Comparison of ENCODE assay signal across 30 mouse cellular contexts in the genomic region with DNA sequence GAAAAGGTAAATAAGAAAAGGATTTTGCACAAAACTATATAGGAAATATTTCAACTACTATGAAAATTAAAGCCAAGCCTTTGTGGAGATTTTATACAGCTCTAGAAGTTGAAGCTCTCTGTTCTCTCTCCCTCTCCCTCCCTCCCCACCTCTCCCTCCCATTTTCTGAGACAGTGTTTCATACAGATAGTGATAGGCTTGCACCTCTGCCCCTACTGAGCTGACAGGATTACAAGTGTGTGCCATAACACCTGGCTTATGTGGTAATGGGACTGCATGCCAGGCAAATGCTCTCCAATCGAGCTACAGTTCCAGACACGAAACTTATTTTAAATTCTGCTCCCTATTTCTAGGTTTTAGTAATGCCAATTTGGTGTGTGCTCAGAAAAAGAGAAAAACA. TPM values are rescaled to one million over a fixed set of nuclear protein-coding genes. Genes with fewer than 3 reads are reported as not detected.
DNase-seq lines count a peak whose midpoint lies in the region; ATAC-seq and TF ChIP-seq lines count a peak whose summit lies in the region.
"Had no signal": no experiment of that assay in that cellular context is flagged by ENCODE, and none has a peak within 500 bp of the region (broad histone marks: within the 10 kb centered on the region; RNA-seq: fewer than 3 reads in every experiment).

No protein-coding gene starts in this region.

- H3K9ac ChIP-seq in MEL (ENCODE audit: control insufficient read depth, low read depth, low read length, poor library complexity, severe bottlenecking) = no peak overlapping the region
- H3K9ac ChIP-seq in liver, embryonic 11.5 days (ENCODE audit: low read depth, low read length) = no peak overlapping the region
- H3K9ac ChIP-seq in liver, postnatal 0 days (replicated peaks) = peak overlapping the region; percentile 4; the same call in 1 of the 2 replicates
- H3K9ac ChIP-seq: forebrain, embryonic 13.5 days; intestine, embryonic 15.5 days had no signal

- no peaks in the 10 kb centered on the region for H3K27me3 ChIP-seq in MEL (ENCODE audit: control insufficient read depth in 1 of 2, insufficient read depth in 2 of 2, low read length in 2 of 2)
- no peaks in the 10 kb centered on the region for H3K27me3 ChIP-seq in liver, embryonic 11.5 days (replicated peaks; ENCODE audit: control insufficient read depth, insufficient read depth, low read length)
- no peaks in the 10 kb centered on the region for H3K27me3 ChIP-seq in liver, postnatal 0 days (ENCODE audit: insufficient read depth, low read length)
- H3K27me3 ChIP-seq: forebrain, embryonic 13.5 days; intestine, embryonic 15.5 days had no signal

- no peaks in the 10 kb centered on the region for H3K9me3 ChIP-seq in MEL (replicated peaks; ENCODE audit: insufficient read depth, low read length)
- H3K9me3 ChIP-seq in liver, embryonic 11.5 days (ENCODE audit: control insufficient read depth, low read length) = peaks cover 6% of the 10 kb centered on the region
- no peaks in the 10 kb centered on the region for H3K9me3 ChIP-seq in liver, postnatal 0 days (ENCODE audit: low read length)
- H3K9me3 ChIP-seq: intestine, embryonic 15.5 days had no signal

- TF ChIP-seq CTCF in MEL (IDR thresholded peaks at IDR 0.05 in 2 of 3, conservative IDR thresholded peaks at IDR 0.05 in 1 of 3; ENCODE audit: control insufficient read depth in 1 of 3, insufficient read depth in 1 of 3, low read depth in 2 of 3, low read length in 3 of 3, poor library complexity in 1 of 3, severe bottlenecking in 1 of 3) = no peak
- no peak for TF ChIP-seq CTCF in liver, postnatal 0 days (IDR thresholded peaks at IDR 0.05; ENCODE audit: low read depth)
- no peak for TF ChIP-seq CTCF in layer of hippocampus, adult 2 months (conservative IDR thresholded peaks at IDR 0.05)

- TF ChIP-seq RAD21 in MEL (IDR thresholded peaks at IDR 0.05; ENCODE audit: low read depth, low read length) = no peak

- ATAC-seq in liver, embryonic 11.5 days (replicated peaks; ENCODE audit: low FRiP score) = peak; percentile 91
- ATAC-seq in liver, postnatal 0 days = peak; percentile 84
- ATAC-seq: forebrain, embryonic 13.5 days; hindbrain, embryonic 16.5 days; intestine, embryonic 15.5 days had no signal

- peak; percentile 50 to 77 for TF ChIP-seq EP300 in MEL (IDR thresholded peaks at IDR 0.05; ENCODE audit: low read depth in 1 of 2, low read length in 2 of 2)
- peak; percentile 95 for TF ChIP-seq EP300 in liver, postnatal 0 days (IDR thresholded peaks at IDR 0.05; ENCODE audit: low read depth)

- TF ChIP-seq POLR2A in MEL (IDR thresholded peaks at IDR 0.05; ENCODE audit: control insufficient read depth in 1 of 2, insufficient read depth in 1 of 2, low read depth in 1 of 2, low read length in 2 of 2, poor library complexity in 1 of 2) = no peak

- H3K4me1 ChIP-seq in MEL (ENCODE audit: control insufficient read depth in 1 of 2, insufficient read depth in 2 of 2, low read length in 2 of 2) = peaks cover 29 to 30% of the 10 kb centered on the region in 2 experiments
- peaks cover 65% of the 10 kb centered on the region for H3K4me1 ChIP-seq in liver, embryonic 11.5 days (replicated peaks; ENCODE audit: control insufficient read depth, insufficient read depth, low read length)
- peaks cover 64% of the 10 kb centered on the region for H3K4me1 ChIP-seq in liver, postnatal 0 days (ENCODE audit: insufficient read depth)
- H3K4me1 ChIP-seq: forebrain, embryonic 13.5 days had no signal

- 50% methylated on average over 2 of the region's 2 CpGs for WGBS in liver, embryonic 11.5 days
- WGBS in liver, postnatal 0 days (ENCODE audit: insufficient replicate concordance) = 56% methylated on average over 2 of the region's 2 CpGs

- H3K27ac ChIP-seq in MEL (ENCODE audit: control insufficient read depth, low read depth, low read length) = no peak overlapping the region
- peak overlapping the region; percentile 62; the same call in 1 of the 2 replicates for H3K27ac ChIP-seq in liver, embryonic 11.5 days (ENCODE audit: low read depth, low read length)
- peak overlapping the region; percentile 63; the same call in 1 of the 2 replicates for H3K27ac ChIP-seq in liver, postnatal 0 days (ENCODE audit: low read depth)
- no peak overlapping the region for H3K27ac ChIP-seq in layer of hippocampus, adult 2 months
- H3K27ac ChIP-seq: forebrain, embryonic 13.5 days; gastrocnemius, adult 2 months; intestine, embryonic 15.5 days had no signal

- H3K4me3 ChIP-seq in MEL (ENCODE audit: control insufficient read depth in 1 of 2, insufficient read depth in 1 of 2, low read depth in 2 of 2, low read length in 2 of 2) = no peak overlapping the region
- H3K4me3 ChIP-seq in liver, embryonic 11.5 days (ENCODE audit: low read depth, low read length) = no peak overlapping the region
- H3K4me3 ChIP-seq in liver, postnatal 0 days (ENCODE audit: low read depth, low read length) = no peak overlapping the region
- no peak overlapping the region for H3K4me3 ChIP-seq in layer of hippocampus, adult 2 months
- H3K4me3 ChIP-seq: forebrain, embryonic 13.5 days; gastrocnemius, adult 2 months; intestine, embryonic 15.5 days had no signal

- peaks cover 67% of the 10 kb centered on the region for H3K79me2 ChIP-seq in MEL (ENCODE audit: control insufficient read depth, insufficient read depth, low read length, poor library complexity)

- peak; percentile 14 for DNase-seq in heart, adult 11 months
- no peak for DNase-seq in heart, postnatal 4 days
- DNase-seq in MEL (ENCODE audit: low read depth, low spot score) = peak; percentile 63
- no peak for DNase-seq in liver, embryonic 11.5 days (ENCODE audit: low spot score)
- DNase-seq in liver, postnatal 0 days = peak; percentile 25
- no peak for DNase-seq in lung, postnatal 4 days
- no peak for DNase-seq in adrenal gland, postnatal 36 days
- DNase-seq in layer of hippocampus, adult 2 months (ENCODE audit: low spot score in 2 of 2) = no peak
- DNase-seq: adrenal gland, postnatal 14 days; cerebellum, adult 11-12 months; cerebellum, postnatal 14 days; gastrocnemius, adult 2 months; kidney, adult 8-10 months; kidney, postnatal 10 days; lung, adult 18-20 months; lung, postnatal 10 days; thymus, adult 2 months; thymus, postnatal 4 days had no signal

- peaks cover 0 to 68% of the 10 kb centered on the region in 2 experiments; a peak in 3 of 4 replicates for H3K36me3 ChIP-seq in MEL (ENCODE audit: control insufficient read depth in 1 of 2, insufficient read depth in 2 of 2, low read length in 2 of 2)
- H3K36me3 ChIP-seq in liver, embryonic 11.5 days (ENCODE audit: control insufficient read depth, insufficient read depth, low read length) = no peaks in the 10 kb centered on the region; the same call in 1 of the 2 replicates
- H3K36me3 ChIP-seq in liver, postnatal 0 days (replicated peaks; ENCODE audit: insufficient read depth, low read length) = peaks cover 14% of the 10 kb centered on the region
- H3K36me3 ChIP-seq: intestine, embryonic 15.5 days had no signal

- H3K4me2 ChIP-seq in liver, embryonic 11.5 days = peak overlapping the region; percentile 43
- H3K4me2 ChIP-seq in liver, postnatal 0 days (ENCODE audit: low read depth, low read length) = peak overlapping the region; percentile 41
- H3K4me2 ChIP-seq: forebrain, embryonic 13.5 days; intestine, embryonic 15.5 days had no signal

TF ChIP-seq in MEL, 35 proteins besides CTCF, POLR2A, EP300 and RAD21 (continues in another document):
- TF ChIP-seq ZKSCAN1 (IDR thresholded peaks at IDR 0.05; ENCODE audit: low read depth, low read length) (no peak), GATA1 (IDR thresholded peaks at IDR 0.05; ENCODE audit: low read depth, low read length) (0 out of 2 replicates have a peak, but pooled peaks have one; percentile 36), TCF12 (IDR thresholded peaks at IDR 0.05; ENCODE audit: low read depth, low read length) (peak; percentile 86), ELF1 (IDR thresholded peaks at IDR 0.05; ENCODE audit: low read depth, low read length) (no peak), TAL1 (IDR thresholded peaks at IDR 0.05; ENCODE audit: low read length) (peak; percentile 63), MAZ (IDR thresholded peaks at IDR 0.05; ENCODE audit: low read depth, low read length) (peak; percentile 60; the same call in 1 of the 2 replicates), MYB (IDR thresholded peaks at IDR 0.05; ENCODE audit: low read depth, low read length) (no peak), NRF1 (IDR thresholded peaks at IDR 0.05; ENCODE audit: insufficient read depth, low read depth, low read length, poor library complexity, severe bottlenecking) (no peak), MEF2A (IDR thresholded peaks at IDR 0.05; ENCODE audit: extremely low read depth, insufficient replicate concordance, low read depth, low read length, poor library complexity, severe bottlenecking) (no peak), ZC3H11A (IDR thresholded peaks at IDR 0.05; ENCODE audit: low read depth, low read length) (no peak)

RNA-seq across cellular contexts. Expression of a gene that starts 12.8 kb away (rescaled TPM):
- 10 to 100 TPM; 44.1 to 46.9 TPM for total RNA-seq in heart, postnatal 4 days (2021)
- 59.2 and 65.0 TPM in 2 replicates for total RNA-seq in MEL (2012; rRNA removed)
- 10 to 100 TPM in 1 of 2 experiments, not detected in 1; 71.1 TPM for polyA plus RNA-seq in MEL (2012; ENCODE audit: insufficient read depth in 1 of 2, insufficient read length in 2 of 2, low read depth in 1 of 2, low replicate concordance in 2 of 2, missing spikeins in 1 of 2)
- 164 and 171 TPM in 2 replicates for polyA plus RNA-seq in liver, embryonic 11.5 days (2014; fragmentation: Nextera tagmentation; extraction: Ambion mirVana)
- polyA plus RNA-seq in liver, postnatal 0 days (2015; fragmentation: Nextera tagmentation; extraction: Ambion mirVana) = 113 and 127 TPM in 2 replicates
- 10 to 100 TPM; 23.8 to 24.1 TPM for total RNA-seq in adrenal gland, postnatal 36 days (2021)
- total RNA-seq in layer of hippocampus, adult 2 months (2021) = 10 to 100 TPM; 40.6 to 44.3 TPM

RNA-seq across cellular contexts. Expression of a gene that starts 12.9 kb away (rescaled TPM):
- under 1 TPM in 1 of 2 experiments, not detected in 1; 0.12 TPM for total RNA-seq in heart, postnatal 4 days (2021)
- total RNA-seq in MEL (2012; rRNA removed) = 0.26 and 0.27 TPM in 2 replicates
- under 1 TPM in 1 of 2 experiments, not detected in 1; 0.21 TPM for polyA plus RNA-seq in MEL (2012; ENCODE audit: insufficient read depth in 1 of 2, insufficient read length in 2 of 2, low read depth in 1 of 2, low replicate concordance in 2 of 2, missing spikeins in 1 of 2)
- polyA plus RNA-seq in liver, embryonic 11.5 days (2014; fragmentation: Nextera tagmentation; extraction: Ambion mirVana) = 0.18 and 0.57 TPM in 2 replicates
- polyA plus RNA-seq in liver, postnatal 0 days (2015; fragmentation: Nextera tagmentation; extraction: Ambion mirVana) = 0.25 and 0.26 TPM in 2 replicates
- total RNA-seq in adrenal gland, postnatal 36 days (2021) = under 1 TPM; 0.20 to 0.40 TPM
- under 1 TPM; 0.22 to 0.59 TPM for total RNA-seq in layer of hippocampus, adult 2 months (2021)
- total RNA-seq: gastrocnemius, adult 2 months had no signal

RNA-seq across cellular contexts. Expression of a gene that starts 59.2 kb away (rescaled TPM):
- not detected for total RNA-seq in heart, postnatal 4 days (2021)
- total RNA-seq in MEL (2012; rRNA removed) = not detected in 2 replicates
- polyA plus RNA-seq in MEL (2012; ENCODE audit: insufficient read depth in 1 of 2, insufficient read length in 2 of 2, low read depth in 1 of 2, low replicate concordance in 2 of 2, missing spikeins in 1 of 2) = not detected
- polyA plus RNA-seq in liver, embryonic 11.5 days (2014; fragmentation: Nextera tagmentation; extraction: Ambion mirVana) = not detected in 2 replicates
- not detected in 2 replicates for polyA plus RNA-seq in liver, postnatal 0 days (2015; fragmentation: Nextera tagmentation; extraction: Ambion mirVana)
- total RNA-seq in adrenal gland, postnatal 36 days (2021) = not detected
- total RNA-seq in layer of hippocampus, adult 2 months (2021) = not detected
- total RNA-seq: adrenal gland, postnatal 14 days; gastrocnemius, adult 2 months; hematopoietic stem cell, adult 5-6 weeks; layer of hippocampus, postnatal 14 days; midbrain, postnatal 0 days had no signal
- polyA plus RNA-seq: forebrain, embryonic 13.5 days; frontal cortex, adult 2 months; gonadal fat pad, adult 2 months; heart, embryonic 14.5 days; hindbrain, embryonic 16.5 days; intestine, embryonic 15.5 days; limb, embryonic 11.5 days; midbrain, postnatal 0 days; neural tube, embryonic 14.5 days; stomach, embryonic 16.5 days; thymus, adult 2 months had no signal

Comparison
In these comparisons a context has a peak if more than half of its experiments do, and no peak if none do; other contexts are left out.
1. DNase-seq: peak in heart, adult 11 months (single experiment), MEL (single experiment) and liver, postnatal 0 days (single experiment); none in heart, postnatal 4 days (single experiment), liver, embryonic 11.5 days (single experiment), lung, postnatal 4 days (0 of 2), adrenal gland, postnatal 36 days (0 of 2) and layer of hippocampus, adult 2 months (0 of 2).
2. H3K27ac ChIP-seq: peak in liver, embryonic 11.5 days (single experiment) and liver, postnatal 0 days (single experiment); none in MEL (single experiment) and layer of hippocampus, adult 2 months (single experiment).